Mouse (Mus musculus): Measurements from ENCODE around the gene Agap1.

Gene Agap1

GRCm38 (mm10) chr1:89895801-89896200 is 441.2 kb downstream of the Agap1 start:
- no peak for DNase-seq (ENCODE audit: low read depth, low spot score)

GRCm38 (mm10) chr1:89899036-89899435 is 444.4 kb downstream of the Agap1 start:
- DNase-seq (ENCODE audit: low read depth, low spot score): no peak

DNA sequence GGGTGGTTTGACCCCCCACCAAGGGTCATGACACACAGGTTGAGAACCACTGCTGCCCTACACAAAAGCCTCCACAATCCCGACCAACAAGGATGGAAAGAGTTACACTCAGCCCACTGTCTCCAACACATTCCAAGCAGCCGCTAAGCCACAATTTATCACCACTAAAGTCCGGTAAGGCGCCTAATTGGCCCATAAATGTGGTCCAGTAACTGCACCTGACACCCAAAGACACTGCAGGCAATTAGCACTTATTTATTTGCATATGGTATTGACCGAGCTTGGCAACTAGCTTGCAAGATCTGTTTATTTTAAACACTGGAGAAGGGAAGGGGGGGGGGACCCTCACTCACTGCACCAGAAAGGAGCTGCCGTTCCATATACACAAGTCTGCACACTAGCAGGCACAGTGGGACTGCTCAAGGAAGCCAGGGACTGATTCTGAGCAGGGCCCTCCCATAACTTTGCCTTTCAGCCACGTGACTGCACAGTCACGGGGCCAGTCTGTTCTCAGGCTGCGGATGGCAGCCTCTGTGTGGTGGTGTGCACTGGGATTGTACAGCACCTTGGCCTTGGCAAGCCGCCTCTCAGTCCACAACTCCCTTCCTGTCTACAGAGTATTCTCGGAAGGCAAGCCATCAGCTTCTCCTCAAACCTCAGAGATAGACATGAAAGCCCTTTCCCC is 445.3 kb downstream of the Agap1 start:
- DNase-seq (ENCODE audit: low read depth, low spot score): no peak

DNA sequence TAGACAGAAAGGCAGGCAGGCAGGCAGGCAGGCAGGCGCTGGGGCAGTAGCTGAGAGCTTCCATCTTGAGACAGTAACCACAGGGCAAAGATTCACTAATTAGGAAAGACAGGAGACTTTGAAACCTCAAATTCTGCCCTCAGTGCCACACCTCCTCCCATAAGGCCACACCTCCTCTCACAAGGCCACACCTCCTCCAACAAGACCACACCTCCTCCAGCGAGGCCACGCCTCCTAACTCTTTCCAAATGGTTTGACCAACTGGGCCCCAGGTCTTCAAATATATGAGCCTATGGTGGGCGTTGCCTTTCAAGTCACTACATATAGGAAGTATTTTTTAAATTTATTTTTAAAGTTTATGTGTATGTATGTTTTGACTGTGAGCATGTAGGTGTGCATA is 446.8 kb downstream of the Agap1 start:
- DNase-seq (ENCODE audit: low read depth, low spot score): no peak

DNA sequence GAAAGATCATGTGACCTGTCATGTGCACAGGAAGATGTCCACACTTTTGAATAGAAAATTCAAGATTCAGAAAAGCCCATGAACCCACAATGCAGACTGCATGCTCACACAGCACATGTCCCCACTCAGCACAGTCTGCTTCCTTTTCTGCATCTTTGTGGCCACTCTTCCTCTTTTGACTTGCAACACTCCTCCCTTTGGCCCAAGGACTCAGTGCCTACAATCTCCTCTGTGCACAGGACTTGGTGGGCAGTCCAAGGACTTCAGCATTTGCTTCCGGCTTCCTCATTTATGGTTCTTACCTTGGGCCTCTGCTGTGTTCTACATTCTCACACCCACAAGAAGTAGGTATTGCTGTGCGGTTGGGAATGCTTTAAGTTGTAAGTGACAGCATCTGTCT is 447.6 kb downstream of the Agap1 start:
- no peak for DNase-seq (ENCODE audit: low read depth, low spot score)

DNA sequence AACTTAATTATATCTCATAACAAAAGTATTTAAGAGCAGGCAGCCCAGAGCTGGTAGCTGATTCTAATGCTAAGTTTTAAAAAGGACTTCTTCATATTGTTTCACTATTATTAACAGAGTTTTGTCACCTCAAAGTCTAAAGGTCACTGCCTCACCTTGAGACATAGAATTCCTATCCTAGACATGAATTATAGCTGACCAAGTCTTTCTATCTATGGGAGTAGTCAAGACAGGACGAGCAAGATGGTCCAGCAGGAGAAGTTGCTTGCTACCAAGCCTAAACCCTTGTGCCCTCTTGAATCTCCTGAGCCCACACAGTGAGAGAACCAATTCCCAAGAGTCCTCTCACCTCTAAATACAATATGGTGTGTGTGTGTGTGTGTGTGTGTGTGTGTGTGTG is 448.0 kb downstream of the Agap1 start:
- DNase-seq (ENCODE audit: low read depth, low spot score): no peak

DNA sequence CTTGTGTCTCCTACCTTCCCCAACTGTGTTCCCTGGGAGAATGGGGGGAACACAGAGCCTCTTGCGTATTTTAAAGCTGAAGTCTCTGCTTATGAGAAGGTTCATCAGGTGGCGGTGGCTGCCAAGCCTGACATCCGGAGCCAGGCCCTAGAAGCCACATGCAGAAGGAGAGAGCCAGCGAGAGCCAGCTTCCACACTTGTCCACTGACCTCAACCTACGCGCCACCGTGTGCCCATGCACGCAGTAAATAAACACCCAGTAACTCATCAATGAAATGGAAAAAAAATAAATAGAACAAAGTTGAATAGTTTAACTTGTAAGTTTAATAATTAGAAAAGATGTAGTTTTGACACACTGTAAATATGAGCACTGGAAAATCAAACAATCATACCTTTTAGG is 455.2 kb downstream of the Agap1 start:
- no peak for DNase-seq (ENCODE audit: low read depth, low spot score)

DNA sequence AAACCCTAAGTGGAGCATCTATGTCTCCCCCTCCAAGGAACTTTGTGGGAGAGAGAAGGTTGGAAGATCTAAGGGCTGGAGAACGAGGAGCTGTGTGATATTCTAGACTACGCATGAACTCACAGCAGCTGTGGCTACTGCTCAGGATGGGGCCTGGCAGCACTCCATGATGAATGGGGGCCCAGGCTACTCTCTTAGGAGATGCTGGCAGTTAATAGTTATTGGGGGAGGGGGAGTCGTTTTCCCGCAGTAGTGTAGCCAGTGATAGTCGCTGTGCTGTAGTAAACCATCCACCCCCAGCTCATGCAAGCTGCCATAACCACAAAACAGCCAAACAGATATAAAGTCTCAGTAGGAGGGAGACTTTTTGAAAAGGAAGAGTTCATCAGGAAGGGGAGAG is 457.8 kb downstream of the Agap1 start:
- DNase-seq (ENCODE audit: low read depth, low spot score): no peak

DNA sequence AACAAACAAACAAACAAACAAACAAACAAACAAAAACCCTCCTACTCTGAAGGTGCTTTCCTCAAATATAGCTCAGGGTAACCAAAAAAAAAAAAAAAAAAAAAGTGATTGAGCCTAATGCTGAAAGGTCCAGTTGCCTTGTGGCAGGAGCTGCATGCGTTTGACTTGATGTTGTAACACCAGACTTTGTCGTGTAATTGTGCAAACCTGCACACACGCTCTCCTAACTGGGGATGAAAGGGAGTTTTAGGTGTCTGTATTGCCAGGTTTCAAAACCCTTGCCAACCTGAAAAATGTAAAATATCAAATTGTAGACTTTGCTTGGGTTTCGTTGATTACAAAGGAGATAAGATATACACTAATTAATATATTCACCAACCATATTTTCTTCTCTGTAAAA is 459.0 kb downstream of the Agap1 start:
- DNase-seq (ENCODE audit: low read depth, low spot score): no peak

GRCm38 (mm10) chr1:89918111-89918510 is 463.5 kb downstream of the Agap1 start:
- DNase-seq (ENCODE audit: low read depth, low spot score): no peak

DNA sequence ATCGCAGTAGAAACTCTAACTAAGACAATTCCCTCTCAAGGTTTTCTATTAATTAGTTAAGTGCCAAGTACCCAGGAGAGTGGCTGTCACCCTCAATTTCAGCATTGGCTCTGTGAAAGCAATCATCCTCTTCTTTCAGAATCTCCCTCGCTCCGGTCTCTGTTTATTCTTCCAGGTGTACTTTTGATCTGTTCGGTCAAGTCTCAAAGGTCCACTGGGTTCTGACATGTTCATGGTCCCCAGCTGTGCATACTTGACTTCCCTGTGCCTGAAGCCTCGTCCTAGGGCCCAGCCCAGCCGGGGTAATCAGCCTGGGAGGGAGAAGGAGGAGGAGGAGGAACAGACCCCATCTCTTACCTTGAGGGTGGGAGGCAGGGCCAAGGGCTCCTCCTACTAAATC is 464.6 kb downstream of the Agap1 start:
- DNase-seq (ENCODE audit: low read depth, low spot score): no peak

- DNase-seq (ENCODE audit: low read depth, low spot score): no peak
Measured at GRCm38 (mm10) chr1:89921806-89922205, 467.2 kb downstream of the Agap1 start.

- no peak for DNase-seq (ENCODE audit: low read depth, low spot score)
Measured at GRCm38 (mm10) chr1:89922282-89922681, 467.7 kb downstream of the Agap1 start.

GRCm38 (mm10) chr1:89922883-89923641 is 468.5 kb downstream of the Agap1 start:
- no peak for DNase-seq (ENCODE audit: low read depth, low spot score)

DNA sequence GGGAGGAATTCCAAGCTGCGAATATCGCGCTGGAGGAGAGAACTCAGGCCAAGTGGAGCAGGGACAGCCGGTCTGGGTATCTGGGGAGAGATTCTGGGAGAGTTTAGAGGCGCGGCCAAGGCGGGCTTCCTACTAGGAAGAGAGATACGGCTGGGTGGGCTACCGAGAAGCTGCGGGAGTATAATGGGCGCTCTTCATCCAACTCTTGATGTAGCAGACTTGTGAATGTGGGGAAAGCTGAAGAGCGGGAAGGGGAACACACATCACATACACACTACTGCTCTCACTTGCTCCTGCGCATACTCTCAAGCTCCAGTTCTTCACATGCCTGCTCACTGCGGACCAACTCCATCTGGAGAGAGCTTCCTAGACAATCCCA is 469.0 kb downstream of the Agap1 start:
- no peak for DNase-seq (ENCODE audit: low read depth, low spot score)

- no peak for DNase-seq (ENCODE audit: low read depth, low spot score)
Measured at GRCm38 (mm10) chr1:89925501-89926190, 471.0 kb downstream of the Agap1 start.

DNA sequence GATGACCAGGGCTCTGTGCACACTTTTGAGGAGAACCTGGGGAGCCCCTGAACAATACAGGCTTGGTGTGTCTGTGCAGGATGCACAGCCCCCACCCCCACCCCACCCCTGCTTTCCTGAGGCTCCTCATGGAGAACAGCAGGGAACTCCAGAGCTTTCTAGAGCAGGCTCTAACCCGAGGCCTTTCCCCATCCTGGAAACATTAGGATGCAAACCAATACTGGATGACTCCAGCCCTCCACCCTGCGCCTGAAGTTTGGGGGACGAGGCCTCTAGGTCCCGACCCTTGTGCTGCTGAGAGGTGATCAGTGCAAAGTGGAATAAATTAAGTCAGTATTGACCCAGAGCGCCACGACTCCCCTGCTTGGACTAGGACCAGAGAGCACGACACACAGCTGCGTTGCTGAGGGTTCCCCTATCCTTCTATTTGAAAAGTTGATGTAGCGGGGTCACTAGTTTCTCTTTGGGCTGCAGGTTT is 472.0 kb downstream of the Agap1 start:
- no peak for DNase-seq (ENCODE audit: low read depth, low spot score)

GRCm38 (mm10) chr1:89927061-89927661 is 472.6 kb downstream of the Agap1 start:
- DNase-seq (ENCODE audit: low read depth, low spot score): no peak

GRCm38 (mm10) chr1:89928676-89929075 is 474.1 kb downstream of the Agap1 start:
- no peak for DNase-seq (ENCODE audit: low read depth, low spot score)

- no peak for DNase-seq (ENCODE audit: low read depth, low spot score)
Measured at GRCm38 (mm10) chr1:89929181-89929580, 474.6 kb downstream of the Agap1 start.

GRCm38 (mm10) chr1:89929721-89930505 is 475.3 kb downstream of the Agap1 start:
- no peak for DNase-seq (ENCODE audit: low read depth, low spot score)
